Mouse (Mus musculus): ENCODE results near the gene Cacna1h.

GRCm38 (mm10) chr17:25416219-25416618 lies 17.4 kb downstream of the Cacna1h start:
- TF ChIP-seq CTCF (IDR thresholded peaks at IDR 0.05; ENCODE audit: control insufficient read depth, insufficient read depth, insufficient replicate concordance, low read depth, low read length) (no peak), POLR2A (IDR thresholded peaks at IDR 0.05; ENCODE audit: control insufficient read depth, low read depth, low read length) (no peak)
